Mouse (Mus musculus): ENCODE data around the gene Robo3. TPM values are rescaled to one million over a fixed set of nuclear protein-coding genes. Genes with fewer than 3 reads are reported as not detected.

Robo3 gene
- polyA plus RNA-seq, 1 experiment = 66.5 TPM

DNA sequence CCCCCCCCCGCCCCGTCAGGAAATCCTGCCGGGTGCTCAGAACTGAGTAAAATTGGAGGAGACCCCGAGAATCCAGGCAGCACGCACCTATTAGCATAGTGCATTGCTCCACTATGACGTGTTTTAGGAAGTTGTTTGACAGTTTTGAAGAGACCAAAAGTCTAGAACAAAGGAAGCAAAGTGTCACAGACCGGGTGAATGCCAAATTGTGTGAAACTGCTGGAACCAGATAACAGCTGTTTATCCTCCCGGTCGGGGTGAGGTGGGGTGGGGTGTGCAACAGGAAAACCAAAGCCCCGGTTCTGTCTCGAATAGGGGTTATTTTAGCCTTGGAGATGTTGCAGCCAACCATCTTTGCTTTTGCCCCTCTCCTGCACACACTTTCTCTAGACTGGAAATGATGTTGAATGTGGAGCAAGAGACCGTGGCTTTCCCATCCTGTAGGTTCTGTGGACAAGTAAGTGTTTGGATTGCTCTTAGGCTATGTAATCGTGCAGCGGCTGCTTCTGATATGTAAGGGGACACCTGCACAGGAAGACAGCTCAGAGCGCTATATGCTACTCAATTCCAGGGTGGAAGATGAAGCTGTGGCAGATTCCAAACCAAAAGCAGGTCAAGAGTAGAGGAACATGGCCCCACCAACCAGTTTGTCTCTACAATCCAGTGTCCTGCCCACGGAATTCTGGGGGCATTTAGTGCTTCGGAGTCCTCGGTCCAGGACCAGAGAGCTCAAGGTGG, 946 bp upstream of the Robo3 start:
- peaks cover 4% of the 10 kb centered on the region for H3K4me1 ChIP-seq (ENCODE audit: control insufficient read depth, insufficient read depth, low read length)
- no peak overlapping the region for H3K27ac ChIP-seq (ENCODE audit: insufficient read depth, low read length)
- H3K4me3 ChIP-seq (ENCODE audit: insufficient read depth, low read length) = no peak overlapping the region
- TF ChIP-seq POLR2A (IDR thresholded peaks at IDR 0.05; ENCODE audit: extremely low read depth, insufficient read depth, low read length) (no peak), CTCF (IDR thresholded peaks at IDR 0.05; ENCODE audit: extremely low read depth, insufficient read depth, low read length) (no peak)

DNA sequence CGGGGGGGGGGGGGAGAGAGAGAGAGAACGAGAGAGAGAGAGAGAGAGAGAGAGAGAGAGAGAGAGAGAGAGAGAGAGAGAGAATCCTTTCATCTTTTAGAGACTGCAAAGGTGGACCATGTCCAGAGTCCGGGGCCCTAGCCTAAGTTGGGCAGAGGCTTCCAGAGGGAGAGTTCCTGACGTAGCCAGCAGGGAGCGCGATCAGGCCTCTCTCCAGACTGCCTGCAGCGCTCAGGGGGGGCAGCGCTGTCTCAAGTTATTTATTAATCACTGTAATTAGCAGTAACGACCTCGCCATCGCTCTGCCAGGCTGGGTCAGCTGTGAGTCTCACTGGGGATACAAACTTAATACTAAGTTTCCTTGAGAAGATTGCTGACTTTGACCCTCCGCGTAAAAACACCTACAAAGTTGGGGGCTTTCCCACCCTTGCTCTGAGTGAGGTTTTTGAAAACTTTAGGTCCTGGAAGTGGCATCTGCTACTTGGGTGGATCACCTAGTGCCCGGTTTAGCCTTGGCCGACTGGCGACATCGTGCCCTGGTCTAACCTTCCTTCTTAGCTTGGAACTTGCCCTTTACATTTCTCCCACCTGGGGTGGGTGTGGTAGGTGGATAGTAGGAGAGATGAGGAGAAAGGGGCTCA, 900 bp downstream of the Robo3 start:
- no peaks in the 10 kb centered on the region for H3K4me1 ChIP-seq (ENCODE audit: control insufficient read depth, insufficient read depth, low read length)
- H3K27ac ChIP-seq (ENCODE audit: insufficient read depth, low read length) = 0 out of 2 replicates have a peak overlapping the region, but pooled peaks have one; percentile 29
- TF ChIP-seq POLR2A (IDR thresholded peaks at IDR 0.05; ENCODE audit: extremely low read depth, insufficient read depth, low read length) (no peak), CTCF (IDR thresholded peaks at IDR 0.05; ENCODE audit: extremely low read depth, insufficient read depth, low read length) (peak; percentile 43; the same call in 1 of the 2 replicates)
- H3K4me3 ChIP-seq (ENCODE audit: insufficient read depth, low read length) = peak overlapping the region; percentile 44

DNA sequence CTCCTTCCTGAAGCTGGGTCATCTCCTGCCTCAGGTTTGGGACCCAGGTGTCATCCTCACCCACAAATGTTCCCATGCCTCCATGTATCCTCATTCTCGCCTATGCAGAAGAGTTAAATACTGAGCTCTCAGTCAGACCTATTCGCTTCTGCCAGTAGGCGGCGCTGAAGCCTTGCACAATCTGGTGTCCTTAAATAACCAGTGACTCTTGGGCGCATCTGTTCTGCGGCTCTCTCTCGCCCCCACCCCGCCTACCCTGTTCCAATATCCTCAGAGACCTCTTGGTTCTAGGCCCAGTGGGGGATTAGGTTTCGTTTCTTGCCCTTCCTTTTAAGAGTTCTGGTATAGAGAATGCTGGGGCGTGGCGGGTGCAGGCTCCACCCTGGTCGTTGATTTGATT, 2.5 kb downstream of the Robo3 start:
- H3K27ac ChIP-seq (ENCODE audit: insufficient read depth, low read length) = no peak overlapping the region

DNA sequence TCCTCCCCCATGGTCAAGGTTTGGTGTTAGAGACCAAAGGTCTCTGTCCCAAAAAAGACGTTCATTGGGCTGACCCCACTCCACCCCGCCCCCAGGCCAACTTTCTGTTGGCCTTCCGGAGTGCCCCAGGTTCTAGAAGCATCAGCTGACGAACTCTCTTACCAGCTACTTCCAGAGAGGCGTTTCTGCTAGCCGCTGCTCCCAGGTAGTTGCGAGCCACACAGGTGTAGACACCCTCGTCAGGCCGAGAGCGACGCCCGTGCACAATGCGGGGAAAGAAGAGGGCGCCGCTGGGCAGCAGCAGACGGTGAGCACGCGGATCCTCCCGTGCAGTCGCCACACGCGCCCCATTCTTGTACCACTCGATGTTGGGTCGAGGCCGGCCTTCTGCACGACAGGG, 3.7 kb downstream of the Robo3 start:
- H3K4me1 ChIP-seq (ENCODE audit: control insufficient read depth, insufficient read depth, low read length) = no peaks in the 10 kb centered on the region
- H3K27ac ChIP-seq (ENCODE audit: insufficient read depth, low read length) = no peak overlapping the region
- TF ChIP-seq POLR2A (IDR thresholded peaks at IDR 0.05; ENCODE audit: extremely low read depth, insufficient read depth, low read length) (no peak), CTCF (IDR thresholded peaks at IDR 0.05; ENCODE audit: extremely low read depth, insufficient read depth, low read length) (no peak)
- H3K4me3 ChIP-seq (ENCODE audit: insufficient read depth, low read length) = no peak overlapping the region

More for the DNA sequence above, 2.5 kb downstream of the Robo3 start:
- Histone ChIP-seq H3K4me3 (ENCODE audit: insufficient read depth, low read length) (no peak overlapping the region), H3K4me1 (ENCODE audit: control insufficient read depth, insufficient read depth, low read length) (no peaks in the 10 kb centered on the region)
- peak; percentile 90 for TF ChIP-seq CTCF (IDR thresholded peaks at IDR 0.05; ENCODE audit: extremely low read depth, insufficient read depth, low read length)
- TF ChIP-seq POLR2A (IDR thresholded peaks at IDR 0.05; ENCODE audit: extremely low read depth, insufficient read depth, low read length) = no peak

DNA sequence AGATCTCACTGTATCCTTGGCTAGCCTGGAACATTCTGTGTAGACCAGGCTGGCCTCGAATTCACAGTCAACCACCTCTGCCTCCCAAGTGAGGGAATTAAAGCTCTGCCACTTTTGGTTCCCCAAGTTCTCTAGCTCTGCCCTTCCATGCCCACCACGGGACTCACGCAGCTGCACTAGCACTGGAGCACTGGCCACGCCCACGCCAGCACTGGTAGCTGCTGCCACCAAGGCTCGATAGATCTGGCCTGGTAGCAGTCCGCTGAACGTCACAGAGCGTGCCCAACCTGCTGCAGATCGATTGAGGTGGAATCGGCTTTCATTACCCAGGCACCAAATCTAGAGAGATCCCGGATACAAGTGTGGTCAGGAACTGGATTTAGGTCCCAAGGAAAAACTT, 11.8 kb downstream of the Robo3 start:
- no peak for TF ChIP-seq POLR2A (IDR thresholded peaks at IDR 0.05; ENCODE audit: extremely low read depth, insufficient read depth, low read length)
- TF ChIP-seq CTCF (IDR thresholded peaks at IDR 0.05; ENCODE audit: extremely low read depth, insufficient read depth, low read length) = no peak
- no peak overlapping the region for H3K4me3 ChIP-seq (ENCODE audit: insufficient read depth, low read length)
- H3K27ac ChIP-seq (ENCODE audit: insufficient read depth, low read length) = no peak overlapping the region
- H3K4me1 ChIP-seq (ENCODE audit: control insufficient read depth, insufficient read depth, low read length) = peaks cover 2% of the 10 kb centered on the region; the same call in 1 of the 2 replicates

DNA sequence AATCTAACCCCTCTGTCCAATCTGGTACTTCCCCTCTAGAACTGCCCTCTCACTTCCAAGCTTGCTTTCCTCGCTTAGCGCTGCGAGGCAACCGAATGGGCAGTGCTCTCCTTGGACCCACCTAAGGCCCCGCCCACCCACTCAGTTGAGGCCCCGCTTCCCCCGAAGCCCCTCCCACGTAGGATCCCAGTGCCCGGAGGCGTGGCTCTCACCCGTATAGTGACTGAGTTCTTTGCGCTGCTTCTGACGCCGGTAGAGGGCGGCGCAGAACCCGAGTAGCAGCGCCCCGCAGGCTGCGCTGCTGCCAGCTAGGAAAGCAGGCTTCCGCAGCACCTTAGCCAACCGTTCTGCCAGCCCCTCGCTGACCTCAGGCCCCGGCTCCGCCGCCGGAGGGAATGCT, 12.4 kb downstream of the Robo3 start:
- TF ChIP-seq CTCF (IDR thresholded peaks at IDR 0.05; ENCODE audit: extremely low read depth, insufficient read depth, low read length) = no peak
- no peak for TF ChIP-seq POLR2A (IDR thresholded peaks at IDR 0.05; ENCODE audit: extremely low read depth, insufficient read depth, low read length)
- no peak overlapping the region for H3K4me3 ChIP-seq (ENCODE audit: insufficient read depth, low read length)
- peaks cover 2% of the 10 kb centered on the region; the same call in 1 of the 2 replicates for H3K4me1 ChIP-seq (ENCODE audit: control insufficient read depth, insufficient read depth, low read length)
- no peak overlapping the region for H3K27ac ChIP-seq (ENCODE audit: insufficient read depth, low read length)

DNA sequence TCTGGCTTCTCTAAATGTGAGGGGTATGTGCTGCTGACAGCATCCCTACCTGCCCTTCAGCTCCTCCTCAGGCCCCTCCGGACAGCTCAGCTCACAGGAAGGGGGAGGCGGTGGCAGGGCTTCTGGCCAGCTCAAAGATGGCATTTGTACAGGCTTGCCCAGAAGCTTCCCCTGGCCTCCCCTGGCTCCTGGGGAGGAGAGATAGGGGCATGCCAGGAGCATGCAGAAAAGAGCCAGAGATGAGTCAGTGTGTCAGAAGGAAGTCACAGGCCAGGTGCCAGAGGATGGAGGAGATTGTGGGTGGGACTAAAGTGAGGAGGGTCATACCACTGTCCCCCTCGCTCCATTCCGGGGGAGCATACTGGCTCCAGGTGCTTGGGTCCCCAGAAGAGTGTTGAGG, 14.3 kb downstream of the Robo3 start:
- Histone ChIP-seq H3K27ac (ENCODE audit: insufficient read depth, low read length) (no peak overlapping the region), H3K4me3 (ENCODE audit: insufficient read depth, low read length) (no peak overlapping the region), H3K4me1 (ENCODE audit: control insufficient read depth, insufficient read depth, low read length) (peaks cover 2% of the 10 kb centered on the region; the same call in 1 of the 2 replicates)
- TF ChIP-seq CTCF (IDR thresholded peaks at IDR 0.05; ENCODE audit: extremely low read depth, insufficient read depth, low read length) = no peak
- no peak for TF ChIP-seq POLR2A (IDR thresholded peaks at IDR 0.05; ENCODE audit: extremely low read depth, insufficient read depth, low read length)

DNA sequence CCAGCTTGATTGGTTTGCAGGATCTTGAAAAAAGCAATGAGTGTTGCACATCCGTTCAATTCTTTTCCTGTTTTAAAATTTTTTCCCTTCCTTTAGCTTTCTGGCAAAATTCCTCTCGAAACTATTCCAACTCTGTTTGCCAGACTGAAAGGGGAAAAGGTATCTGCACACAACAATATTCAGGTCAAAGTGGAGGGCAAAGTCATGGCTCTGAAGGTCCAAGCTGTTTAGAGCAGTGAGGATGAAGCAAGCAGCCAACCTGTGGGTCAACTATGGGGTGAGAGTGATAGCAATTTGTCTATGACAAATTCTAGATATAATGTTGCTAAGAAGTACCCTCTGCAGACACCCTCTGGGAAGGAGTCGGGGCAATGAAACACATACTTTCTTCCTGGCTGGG, 18.4 kb downstream of the Robo3 start:
- Histone ChIP-seq H3K27ac (ENCODE audit: insufficient read depth, low read length) (no peak overlapping the region), H3K4me3 (ENCODE audit: insufficient read depth, low read length) (no peak overlapping the region), H3K4me1 (ENCODE audit: control insufficient read depth, insufficient read depth, low read length) (no peaks in the 10 kb centered on the region)
- TF ChIP-seq CTCF (IDR thresholded peaks at IDR 0.05; ENCODE audit: extremely low read depth, insufficient read depth, low read length) (no peak), POLR2A (IDR thresholded peaks at IDR 0.05; ENCODE audit: extremely low read depth, insufficient read depth, low read length) (no peak)

DNA sequence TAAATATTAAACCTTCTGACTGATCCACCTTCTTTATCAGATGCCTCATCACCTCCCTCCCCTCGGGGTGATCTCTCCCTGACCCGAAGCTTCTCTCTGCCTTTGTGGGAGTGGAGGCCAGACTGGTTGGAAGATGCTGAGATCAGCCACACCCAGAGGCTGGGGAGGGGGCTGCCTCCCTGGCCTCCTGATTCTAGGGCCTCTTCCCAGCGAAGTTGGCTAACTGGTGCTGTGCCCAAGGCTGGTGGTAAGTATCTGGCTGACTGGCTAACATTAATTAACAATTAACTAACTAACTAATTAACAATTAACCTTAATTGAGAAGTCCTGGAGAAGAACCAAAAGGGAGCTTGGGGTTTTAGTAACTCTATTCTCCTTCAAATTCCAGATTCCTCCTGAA, 20.1 kb downstream of the Robo3 start:
- TF ChIP-seq POLR2A (IDR thresholded peaks at IDR 0.05; ENCODE audit: extremely low read depth, insufficient read depth, low read length) = no peak
- no peak for TF ChIP-seq CTCF (IDR thresholded peaks at IDR 0.05; ENCODE audit: extremely low read depth, insufficient read depth, low read length)
- Histone ChIP-seq H3K4me1 (ENCODE audit: control insufficient read depth, insufficient read depth, low read length) (no peaks in the 10 kb centered on the region), H3K27ac (ENCODE audit: insufficient read depth, low read length) (no peak overlapping the region), H3K4me3 (ENCODE audit: insufficient read depth, low read length) (no peak overlapping the region)

Measured in cortical plate, adult 2 months (tissue).